Mouse (Mus musculus): ENCODE results near the gene Cntn4. TPM values are rescaled to one million over a fixed set of nuclear protein-coding genes. Genes with fewer than 3 reads are reported as not detected.

Cntn4 gene
- 0.27 and 0.60 TPM in 2 replicates for polyA plus RNA-seq (2012; rRNA removed)

DNA sequence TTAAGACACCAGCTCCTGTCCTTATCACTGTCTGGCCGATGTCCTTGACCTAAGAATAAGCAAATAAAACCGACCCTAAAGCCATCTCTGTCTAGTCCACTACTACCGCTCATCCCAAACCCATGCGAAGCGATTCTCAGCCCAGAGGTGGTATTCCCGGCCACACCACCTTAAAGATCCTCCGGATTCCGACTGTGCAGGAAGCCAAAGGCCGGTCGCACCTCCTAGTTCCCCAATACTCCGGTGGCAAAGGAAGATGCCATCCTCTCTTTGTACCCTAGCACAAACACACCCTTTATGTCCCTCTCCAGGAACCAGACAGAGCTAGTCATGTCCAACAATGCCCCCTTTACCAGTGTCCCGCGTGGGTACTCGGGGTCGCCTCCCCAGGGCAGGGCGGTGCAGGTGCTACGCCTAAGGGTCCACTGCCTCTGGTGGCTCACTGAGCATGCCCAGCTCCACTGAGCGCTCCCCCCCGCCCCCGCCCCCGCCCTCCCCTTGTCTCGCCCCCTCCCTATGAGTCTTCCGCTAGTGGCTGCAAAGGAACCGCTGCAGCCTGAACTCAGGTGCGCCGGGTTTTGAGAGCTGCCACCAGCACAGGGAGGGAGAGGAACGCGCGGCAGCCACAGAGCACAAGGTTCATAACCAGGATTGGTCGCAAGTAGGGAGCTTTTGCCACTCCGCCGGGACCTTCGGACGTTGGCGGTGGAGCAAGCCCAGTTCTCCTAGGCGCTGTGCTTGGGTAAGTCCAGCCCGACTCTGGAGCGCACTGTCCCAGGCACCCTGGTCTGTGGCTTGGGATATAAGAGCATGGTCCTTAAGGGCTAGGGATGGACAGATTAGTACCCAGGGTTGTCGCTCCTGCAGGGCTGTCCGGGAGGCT is at the start of gene Cntn4:
Gene Cntn4 (plus strand): TSS at position 512 of the 883 bp plus-strand sequence.

